Mouse (Mus musculus) fat pad, adult 2 months (tissue): ENCODE measurements around the gene Fam71d.

Experiments used
- DNase-seq: peaks from one replicate; pipeline ENCODE4 v3.0.0-alpha.2; 2011; ENCODE audit warnings: low read depth, low spot score; ENCODE audit errors: extremely low read depth

The Fam71d gene

DNA sequence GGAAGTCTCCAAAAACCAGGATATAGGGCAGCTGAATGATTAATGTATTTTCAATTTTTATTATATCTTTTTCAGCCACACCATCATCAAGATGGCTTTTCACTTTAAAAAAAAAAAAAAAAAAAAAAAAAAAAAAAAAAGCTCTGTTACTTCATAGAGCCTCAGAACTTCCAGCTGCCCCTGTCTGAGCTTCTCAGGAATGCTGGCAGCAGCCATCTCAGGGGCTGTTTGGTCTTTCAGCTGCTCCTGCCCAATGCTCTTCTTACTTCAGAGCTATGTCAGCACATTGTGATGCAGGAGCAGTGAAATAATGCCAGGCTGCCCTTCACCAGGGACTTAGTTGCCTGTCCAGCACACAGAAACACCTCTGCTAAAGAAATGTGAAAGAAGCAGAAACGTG lies at the start of gene Fam71d:
Fam71d (plus strand) TSS at position 211 of the 400 bp plus-strand sequence.
- no peak for DNase-seq

DNA sequence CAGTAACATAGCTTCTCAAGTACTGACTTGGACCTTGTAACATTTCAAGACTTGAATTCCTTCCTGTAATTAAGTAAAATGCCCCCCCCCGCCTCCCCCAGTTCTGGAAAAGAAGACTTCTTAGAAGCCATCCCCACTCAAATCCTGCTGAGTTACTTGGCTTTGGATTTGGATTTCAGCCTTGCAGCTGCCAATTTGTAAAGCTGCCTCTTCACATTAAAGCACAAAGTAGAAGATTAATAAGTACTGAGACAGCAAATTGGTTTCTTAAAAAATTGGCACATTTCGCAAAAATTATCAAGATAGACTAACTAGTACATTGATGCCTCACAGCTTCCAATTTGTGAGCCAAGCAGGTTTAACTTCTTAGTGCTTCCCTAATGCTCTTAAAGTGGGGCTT lies 47.6 kb upstream of the Fam71d start:
- peak; percentile 31 for DNase-seq

DNA sequence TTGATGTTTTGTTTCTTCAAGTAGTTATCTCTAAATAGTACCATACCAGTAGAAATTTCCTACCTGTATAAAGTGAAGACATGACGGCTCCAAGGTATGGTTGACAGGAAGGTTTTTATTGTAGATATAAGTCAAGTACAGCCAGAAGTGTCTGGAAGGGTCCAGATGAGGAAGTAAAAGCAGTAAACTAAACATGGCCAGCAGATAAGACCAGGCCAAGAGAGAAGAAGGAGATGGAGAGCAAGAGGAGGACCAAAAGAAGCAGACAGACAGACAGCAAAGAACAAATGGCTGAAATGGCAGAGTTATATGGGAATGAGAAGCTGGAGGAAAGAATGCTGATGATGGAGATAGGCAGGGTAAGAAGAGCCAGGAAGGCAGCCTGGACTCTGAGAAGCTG lies 46.1 kb upstream of the Fam71d start:
- DNase-seq = no peak

DNA sequence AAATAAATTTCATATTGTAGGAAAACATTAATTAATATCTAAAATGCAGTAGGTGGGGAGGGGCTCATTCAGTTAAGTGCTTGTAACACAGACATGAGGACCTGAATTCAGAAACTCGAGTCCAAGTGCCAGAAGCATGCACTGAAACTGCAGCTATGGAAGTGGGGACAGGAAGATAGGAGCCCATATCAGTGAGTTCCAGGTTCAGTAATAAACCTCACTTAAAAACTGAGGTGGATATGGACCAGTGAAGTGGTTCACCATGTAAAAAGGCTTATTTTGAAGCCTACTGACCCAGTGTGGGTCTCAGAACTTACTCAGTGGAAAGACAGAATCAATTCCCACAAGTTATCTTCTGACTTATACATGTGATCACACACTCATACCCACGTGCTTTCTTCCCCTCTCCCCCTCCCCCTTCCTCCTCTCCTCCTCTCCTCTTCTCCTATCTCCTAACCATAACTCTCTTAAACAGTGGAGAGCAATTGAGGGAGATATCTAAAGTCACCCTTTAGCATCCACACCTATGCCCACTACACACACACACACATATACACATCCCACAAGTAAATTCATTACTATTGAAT lies 31.5 kb upstream of the Fam71d start:
- no peak for DNase-seq

DNA sequence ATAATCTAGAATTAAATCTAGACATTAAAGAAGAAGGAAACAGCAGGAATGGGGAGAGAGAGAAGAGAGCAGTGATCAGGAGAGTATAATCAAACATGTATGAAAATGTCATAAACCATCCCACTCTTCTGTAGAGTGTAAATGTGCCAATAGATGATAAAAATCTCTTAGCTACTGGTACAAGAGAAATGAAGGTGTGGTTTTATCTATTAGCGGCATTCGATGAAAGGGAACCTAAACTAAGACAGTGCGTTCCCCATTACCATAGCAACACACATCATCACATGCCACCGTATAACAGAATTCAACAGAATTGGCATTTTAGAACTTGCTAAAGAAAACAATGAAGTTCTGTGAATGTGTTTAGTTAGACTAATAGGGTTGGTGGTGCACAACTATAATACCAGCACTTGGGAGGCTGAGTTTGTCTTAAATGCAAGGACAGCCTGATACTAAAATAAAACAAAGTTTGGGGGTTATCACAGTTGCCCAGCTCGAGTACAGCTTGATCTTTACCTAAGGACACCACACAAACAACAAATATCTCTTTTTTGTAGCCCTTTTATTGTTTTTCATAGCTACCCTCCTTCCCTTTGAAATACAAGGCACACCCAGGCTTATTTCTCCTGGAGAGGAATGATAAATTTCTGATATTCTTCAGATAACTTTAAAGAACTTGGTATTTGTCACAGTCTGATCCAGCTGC lies 13.1 kb upstream of the Fam71d start:
- no peak for DNase-seq

DNA sequence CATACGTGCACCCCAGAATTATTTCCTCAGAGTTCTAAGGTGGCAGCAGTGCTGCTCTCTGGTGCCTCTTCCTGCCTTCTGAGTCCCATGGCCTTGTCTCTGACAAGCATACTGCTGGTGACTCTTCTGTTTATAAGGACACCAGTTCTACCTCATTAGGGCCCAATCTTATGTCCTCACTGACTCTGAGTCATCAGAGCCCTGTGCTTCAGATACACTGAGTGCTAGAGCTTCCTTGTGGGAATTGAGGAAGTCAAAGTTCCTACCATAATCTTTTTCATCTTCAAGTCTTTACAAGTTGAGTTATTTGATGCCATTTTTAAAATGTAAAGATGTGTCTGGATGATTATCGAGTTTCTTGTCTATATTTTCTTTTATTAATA lies 12.5 kb upstream of the Fam71d start:
- DNase-seq = no peak

DNA sequence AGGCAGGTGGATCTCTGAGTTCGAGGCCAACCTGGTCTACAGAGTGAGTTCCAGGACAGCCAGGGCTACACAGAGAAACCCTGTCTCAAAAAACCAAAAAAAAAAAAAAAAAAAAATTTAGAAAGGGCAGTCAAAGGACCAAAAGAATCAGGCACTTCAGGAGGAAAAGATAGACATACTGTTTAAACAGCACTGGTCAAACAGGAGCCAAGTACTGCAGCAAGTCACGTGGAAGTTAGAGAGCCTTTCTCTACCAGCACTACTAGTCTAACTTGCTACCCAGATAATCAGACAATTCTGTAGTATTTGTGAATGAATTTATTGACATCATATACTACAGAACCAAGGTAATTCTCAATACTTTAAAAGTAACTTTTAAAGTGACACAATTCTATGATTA lies 10.3 kb upstream of the Fam71d start:
- no peak for DNase-seq

DNA sequence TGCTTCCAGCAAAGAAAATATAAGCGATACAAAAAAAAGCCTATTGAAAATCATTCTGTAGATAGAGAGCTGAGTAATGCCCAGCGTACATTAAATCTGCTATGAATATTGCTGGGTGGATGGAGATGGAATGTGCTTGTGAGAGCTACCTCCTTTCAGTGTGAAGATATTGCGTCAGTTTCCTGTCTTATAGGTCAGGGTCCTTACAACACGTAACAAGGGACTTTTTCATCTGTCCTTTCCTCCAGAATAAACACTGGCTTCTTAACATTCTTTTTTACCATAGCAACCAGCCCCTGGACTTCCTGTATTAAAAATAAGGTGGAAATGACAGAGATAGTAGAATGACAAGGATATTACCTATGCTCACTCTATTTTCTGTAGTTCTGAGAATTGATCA lies 9.1 kb upstream of the Fam71d start:
- no peak for DNase-seq

DNA sequence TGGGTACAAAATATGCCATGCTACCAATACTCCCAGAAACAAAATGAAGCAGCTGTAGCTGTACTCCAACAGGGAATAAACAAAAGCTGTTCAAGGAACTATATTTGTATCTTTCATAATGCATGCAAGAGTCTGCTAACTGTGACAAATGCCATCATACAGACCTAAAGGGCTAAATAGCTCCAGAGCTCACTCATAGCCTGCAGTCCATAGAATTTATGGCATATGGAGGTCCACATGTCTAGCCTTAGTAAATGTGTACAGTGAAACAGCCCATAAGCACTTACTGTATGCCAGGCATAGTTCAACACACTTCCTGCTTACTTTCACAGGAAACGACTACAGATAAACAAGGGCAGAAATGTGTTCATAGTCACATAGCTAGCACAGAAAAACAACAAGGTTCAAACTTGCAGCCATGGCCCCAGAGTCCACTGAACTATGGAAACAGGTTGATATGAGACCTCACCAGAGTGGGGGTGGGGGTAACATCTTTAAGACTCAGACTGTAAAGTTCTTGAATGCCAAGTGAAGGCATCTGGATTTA lies 5.6 kb upstream of the Fam71d start:
- DNase-seq = no peak

DNA sequence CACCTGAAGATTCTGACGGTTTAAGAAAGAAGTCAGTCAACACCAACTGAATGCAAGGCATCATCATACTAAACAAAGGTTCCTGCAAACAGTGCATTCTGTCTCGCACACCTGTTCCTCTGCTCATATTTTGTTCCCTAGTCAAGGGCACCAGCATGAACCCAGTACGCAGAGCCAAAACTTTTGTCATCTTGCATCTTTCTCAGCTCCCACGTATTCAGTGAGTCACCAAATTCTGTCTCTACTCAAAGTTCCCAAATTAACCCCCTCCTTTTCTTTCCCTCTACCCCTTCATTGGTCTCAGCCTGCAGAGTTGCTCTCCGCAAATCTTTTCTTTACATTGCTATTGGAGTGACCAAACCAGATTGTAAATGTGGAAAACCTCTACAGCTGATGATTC lies 2.5 kb upstream of the Fam71d start:
- no peak for DNase-seq

DNA sequence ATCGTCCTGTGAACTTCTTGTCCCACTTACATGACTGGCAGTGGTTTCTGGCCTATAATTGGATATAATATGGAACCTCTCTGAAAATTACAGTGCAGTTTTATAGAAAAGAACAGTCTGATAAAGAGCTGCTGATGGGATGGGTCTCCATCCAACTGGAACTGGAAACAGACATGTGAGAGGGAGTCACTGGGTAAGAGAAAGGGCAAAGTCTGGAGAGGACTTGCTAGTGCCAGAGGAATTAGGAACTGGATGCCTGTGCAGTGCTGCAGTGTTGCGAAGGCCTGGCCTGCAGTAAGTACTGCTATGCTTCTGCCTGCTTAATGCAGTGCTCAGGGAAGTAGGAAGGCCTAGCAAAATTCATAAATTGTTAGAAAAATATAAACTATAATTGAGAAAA lies 1.9 kb downstream of the Fam71d start:
- no peak for DNase-seq

DNA sequence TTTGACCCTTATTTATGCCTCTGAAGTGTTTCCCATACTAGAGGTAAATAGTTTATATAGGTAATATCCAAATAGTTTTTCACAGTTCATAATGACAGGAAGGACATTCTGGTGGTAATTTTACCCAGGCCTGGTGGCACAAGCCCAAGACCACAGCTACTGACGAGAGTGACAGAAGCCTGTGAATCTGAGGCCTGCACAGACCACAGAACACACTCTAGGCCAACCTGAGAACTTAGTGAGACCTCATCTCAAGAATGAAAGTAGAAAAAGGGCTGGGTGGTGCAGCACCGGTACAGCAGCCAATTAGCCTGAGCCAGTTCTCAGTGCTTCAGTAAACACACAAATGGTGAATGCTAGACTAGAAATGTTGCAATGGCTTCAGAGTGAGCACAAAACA lies 26.4 kb downstream of the Fam71d start:
- DNase-seq = no peak

DNA sequence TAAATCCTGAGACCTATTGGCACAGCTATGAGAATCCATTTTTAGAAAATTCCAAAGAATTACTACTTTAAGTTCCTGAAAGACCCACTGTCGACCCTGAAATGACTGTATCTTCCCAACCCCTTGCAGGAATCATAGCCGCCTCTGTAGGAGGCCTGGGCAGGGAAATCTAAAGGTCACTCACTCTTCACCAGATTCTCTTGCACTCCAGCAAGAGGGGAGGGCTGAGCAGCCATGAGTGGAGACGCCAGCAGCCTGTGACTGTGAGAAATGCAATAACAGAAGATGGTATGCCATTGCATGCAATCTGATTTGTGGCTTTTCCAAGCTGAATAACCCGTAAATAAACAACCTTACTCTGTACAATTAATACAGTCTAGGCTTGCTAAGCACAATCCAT lies 36.4 kb downstream of the Fam71d start:
- no peak for DNase-seq

DNA sequence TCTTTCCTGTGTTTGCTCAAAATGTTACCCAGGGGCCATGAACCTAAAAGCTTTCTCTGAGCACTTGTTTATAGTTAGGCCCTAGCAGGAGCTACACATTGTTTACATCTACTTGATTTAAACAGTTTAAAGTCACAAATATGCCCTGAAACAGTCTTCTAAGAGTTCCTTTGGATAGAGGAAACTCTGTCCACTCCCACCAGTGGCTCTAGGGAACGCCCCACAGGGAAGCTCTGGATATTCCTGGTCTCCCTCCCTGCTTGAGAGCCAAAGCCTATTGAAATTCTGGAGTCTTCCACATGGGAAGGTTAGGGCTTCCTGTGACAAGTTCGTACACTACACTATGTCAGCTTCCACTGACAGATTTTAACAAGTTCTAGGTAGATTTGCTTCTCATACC lies 48.3 kb downstream of the Fam71d start:
- DNase-seq = no peak

DNA sequence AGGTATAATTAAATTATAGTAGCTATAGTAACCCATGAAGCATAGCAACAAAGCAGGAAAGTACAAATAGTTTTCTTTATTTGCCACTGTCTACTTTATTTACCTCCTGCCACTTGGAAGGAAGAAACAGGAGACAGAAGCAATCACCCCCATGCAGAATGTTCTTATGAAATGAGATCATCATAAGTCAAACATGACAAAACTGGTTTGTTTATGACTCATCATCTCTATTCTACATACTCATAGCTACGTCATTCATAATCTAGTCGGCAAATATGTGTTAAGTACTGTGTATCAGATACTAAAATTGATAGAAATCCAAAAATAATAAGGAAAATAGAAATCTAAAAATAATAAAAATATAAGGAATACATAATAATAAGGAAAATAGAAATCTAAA lies 49.0 kb downstream of the Fam71d start:
- no peak for DNase-seq

DNA sequence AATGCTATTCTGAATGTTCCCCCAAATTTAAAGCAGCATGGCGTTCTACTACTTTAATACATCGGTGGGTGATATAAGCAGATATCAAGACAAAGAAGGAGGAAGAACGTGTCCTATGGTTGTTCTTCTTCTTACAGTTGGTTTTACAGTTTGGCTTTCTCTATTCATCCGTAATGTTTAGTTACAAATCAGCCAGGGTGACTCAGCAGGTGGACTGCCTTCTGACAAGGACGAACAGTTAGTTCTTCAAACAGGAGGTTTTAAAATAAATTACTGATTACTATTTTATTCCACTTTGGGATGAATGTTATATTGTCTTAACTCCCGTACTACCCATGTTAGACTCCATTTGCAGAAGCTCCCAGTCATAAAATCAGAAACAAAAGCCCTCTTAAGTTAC lies 54.9 kb downstream of the Fam71d start:
- no peak for DNase-seq

DNA sequence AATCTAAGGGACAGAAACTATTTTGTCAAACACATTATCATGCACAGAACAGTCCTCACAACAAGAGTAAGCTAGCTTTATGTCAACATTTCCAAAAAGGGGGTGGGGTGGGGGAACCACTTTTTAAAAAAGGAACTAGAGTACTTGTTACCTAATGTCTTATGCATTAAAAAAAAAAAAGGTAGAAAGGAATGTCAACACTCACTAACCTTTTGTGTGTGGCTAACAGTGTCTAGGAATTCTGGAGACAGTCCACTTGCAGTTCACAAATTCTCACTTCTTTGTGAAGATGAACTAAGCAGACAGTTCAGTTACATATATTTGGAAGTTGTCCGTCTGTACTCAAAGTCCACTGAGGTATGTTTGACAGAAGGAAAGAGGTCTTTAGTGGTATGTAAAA lies 56.1 kb downstream of the Fam71d start:
- DNase-seq = no peak

DNA sequence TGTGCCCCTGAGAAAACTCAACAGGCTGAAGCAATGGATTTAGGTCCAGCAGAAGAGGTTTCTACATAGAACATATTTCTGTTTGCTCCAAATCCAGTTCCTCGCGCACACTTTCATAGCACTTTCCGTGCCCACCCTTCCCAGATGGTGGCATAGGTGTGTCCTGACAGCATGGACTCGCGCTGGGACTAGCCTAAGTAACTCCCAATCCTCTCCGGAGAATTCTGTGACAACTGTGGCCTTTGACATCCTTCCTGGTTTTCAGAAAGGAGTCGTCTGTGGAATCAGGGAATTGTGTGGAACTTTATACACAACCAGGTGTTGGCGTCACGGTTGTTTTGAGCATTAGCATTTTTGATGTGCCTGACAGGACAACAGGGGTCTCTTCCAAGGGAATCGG lies 56.8 kb downstream of the Fam71d start:
- no peak for DNase-seq

DNA sequence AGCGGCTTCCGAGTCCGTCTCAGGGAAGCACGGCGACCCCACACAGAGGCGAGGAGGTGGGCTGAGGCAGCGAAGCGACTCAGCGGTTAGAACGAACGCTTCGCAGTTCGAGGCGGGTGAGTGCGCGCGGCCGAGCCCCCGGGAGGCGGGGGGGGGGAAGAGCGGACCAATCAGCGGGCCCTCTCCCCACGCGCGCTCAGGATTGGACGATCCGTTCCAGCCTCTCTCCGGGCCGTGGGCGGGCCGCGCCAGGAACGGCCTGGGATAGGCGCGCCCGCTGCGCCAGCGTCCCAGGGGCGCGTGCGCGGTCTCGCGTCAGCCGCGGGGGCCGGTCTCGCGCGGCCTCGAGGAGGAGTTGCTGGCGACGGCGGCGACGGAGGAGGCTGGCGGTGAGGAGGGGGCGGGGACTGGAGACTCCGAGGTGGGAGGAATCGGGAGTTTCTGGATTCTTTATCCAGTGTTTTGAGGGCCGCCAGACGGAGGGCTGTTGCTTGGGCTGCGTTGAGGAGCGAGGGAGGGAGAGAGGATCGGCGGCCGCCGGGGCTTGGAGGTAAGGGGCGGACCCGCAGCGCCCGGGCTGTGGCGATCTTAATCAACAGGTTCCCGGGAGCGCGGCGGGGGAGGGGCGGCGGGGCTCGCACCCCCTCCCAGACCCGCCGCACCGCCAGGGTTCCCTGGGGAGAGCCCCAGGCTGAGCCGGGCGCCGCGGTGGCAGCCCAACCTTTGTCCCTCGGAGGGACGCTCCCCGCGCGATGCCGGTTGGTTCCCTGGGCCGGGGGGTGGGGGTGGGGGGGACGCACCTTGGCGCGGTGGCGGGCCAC lies 57.4 kb downstream of the Fam71d start, which contains the start of gene Mpp5:
Mpp5 (plus strand) TSS at position 351 of the 821 bp plus-strand sequence.
- peak; percentile 28 for DNase-seq

DNA sequence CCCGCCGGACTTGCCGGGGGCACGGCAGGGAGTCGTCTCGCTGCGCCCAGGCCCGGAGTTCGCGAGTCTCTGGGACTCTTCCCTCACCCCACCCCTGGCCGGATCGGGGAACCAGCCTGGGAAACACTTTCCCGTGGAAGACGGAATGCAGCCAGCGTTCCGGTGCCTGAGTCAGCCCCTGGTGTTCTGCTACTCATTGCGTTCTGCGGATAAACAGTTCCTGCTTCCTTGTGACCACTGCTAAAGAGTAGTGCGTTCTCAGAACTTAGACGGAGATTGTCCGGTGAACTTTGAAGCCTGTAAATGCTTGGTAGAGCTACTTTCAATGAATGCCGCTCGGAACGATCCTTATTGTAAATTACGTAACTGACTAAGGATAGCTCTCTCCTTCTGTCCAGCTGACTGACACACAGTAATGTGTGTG lies 58.1 kb downstream of the Fam71d start:
- no peak for DNase-seq

DNA sequence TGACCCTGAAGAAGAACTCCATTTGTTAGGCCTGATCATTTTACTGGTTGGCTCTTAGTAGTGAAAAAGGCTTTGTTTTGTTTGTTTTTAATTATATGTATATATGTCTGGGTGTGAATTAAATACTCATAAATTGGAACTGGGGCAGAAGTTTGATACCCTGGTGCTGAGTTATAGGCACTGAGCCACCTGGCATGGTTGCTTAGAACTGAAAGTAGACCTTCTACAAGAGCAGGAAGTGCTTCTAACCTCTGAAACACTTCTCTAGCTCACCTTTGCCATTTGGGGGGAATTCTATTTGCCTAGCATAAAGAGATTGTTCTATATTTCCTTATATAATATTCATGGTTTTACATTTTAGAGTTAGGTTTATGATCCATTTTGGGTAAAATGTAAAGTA lies 70.6 kb downstream of the Fam71d start:
- DNase-seq = no peak
